Mouse (Mus musculus): Measurements from ENCODE around the gene Dqx1.

DNA sequence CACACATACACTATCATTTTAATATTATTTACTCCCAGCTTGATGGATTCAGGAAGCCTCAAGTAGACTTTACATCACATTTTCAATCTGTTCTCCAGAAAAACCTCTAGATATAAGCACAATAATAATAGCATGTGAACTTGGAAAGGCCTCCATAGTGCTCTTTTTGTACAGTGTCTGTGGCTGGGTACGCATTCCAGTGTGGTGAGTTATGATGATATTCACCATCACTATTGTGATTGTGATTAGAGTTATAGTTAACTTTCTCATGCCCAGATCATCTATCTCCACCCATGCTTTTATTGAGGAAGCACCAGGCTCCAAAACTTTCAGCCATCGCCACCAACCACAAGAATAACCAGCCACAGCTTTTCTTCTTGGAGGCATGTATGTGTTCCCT lies 33.9 kb upstream of the Dqx1 start:
- TF ChIP-seq CTCF (IDR thresholded peaks at IDR 0.05; ENCODE audit: control insufficient read depth, insufficient read depth, insufficient replicate concordance, low read depth, low read length), result no peak
- TF ChIP-seq POLR2A (IDR thresholded peaks at IDR 0.05; ENCODE audit: control insufficient read depth, low read depth, low read length), result no peak
